Mouse (Mus musculus) cortical plate, adult 2 months (tissue): Measurements from ENCODE around the gene Sh3bp5.

ENCODE experiments used
- CTCF ChIP-seq: fragments of 200-500 bp; IDR thresholded peaks from 2 replicates; pipeline ENCODE4 v1.5.1; 2011; ENCODE audit warnings: mild to moderate bottlenecking, control low read depth, low read length; ENCODE audit not compliant: insufficient read depth; ENCODE audit errors: extremely low read depth
- POLR2A ChIP-seq: fragments of 200-500 bp; IDR thresholded peaks from 2 replicates; pipeline ENCODE4 v1.6.1; 2011; ENCODE audit warnings: mild to moderate bottlenecking, low read length, control low read depth; ENCODE audit not compliant: insufficient read depth; ENCODE audit errors: extremely low read depth

- TF ChIP-seq CTCF (no peak), POLR2A (no peak)
Observed at GRCm38 (mm10) chr14:31384366-31385323, 51.2 kb downstream of the Sh3bp5 start.
